Mouse (Mus musculus) liver, embryonic 14.5 days (tissue): Measurements from ENCODE around the gene Ccnd1. TPM values are rescaled to one million over a fixed set of nuclear protein-coding genes. Genes with fewer than 3 reads are reported as not detected.

Source experiments
- ATAC-seq: fragments of 200-750 bp; cut with Nextera tagmentation; 2 replicates; pipeline ENCODE4 v1.8.0; 2017; ENCODE audit warnings: moderate number of reproducible peaks, mild to moderate bottlenecking, moderate library complexity; ENCODE audit not compliant: insufficient read depth
- DNase-seq, 3 experiments: peaks; one replicate each; pipeline ENCODE4 v3.0.0-alpha.2; 2012 to 2013; ENCODE audit warnings: low read depth in 3 of 3, low spot score in 3 of 3
- H3K27ac ChIP-seq: fragments of 300-500 bp; sonication (generic); 2 replicates; pipeline ENCODE4 v1.5.1; 2014; ENCODE audit warnings: moderate library complexity, mild to moderate bottlenecking, control low read depth, inconsistent platforms
- H3K27me3 ChIP-seq: fragments of 300-500 bp; sonication (generic); 2 replicates; pipeline ENCODE4 v1.6.1; 2014; ENCODE audit warnings: mild to moderate bottlenecking, low read length, moderate library complexity; ENCODE audit not compliant: control insufficient read depth, insufficient read depth
- H3K36me3 ChIP-seq: fragments of 300-500 bp; sonication (generic); replicated peaks from 2 replicates; pipeline ENCODE4 v1.6.1; 2014; ENCODE audit warnings: low read depth; ENCODE audit not compliant: control insufficient read depth, insufficient read depth
- H3K4me1 ChIP-seq, 2 experiments: fragments of 200-500 bp in 1 of 2; fragments of 300-500 bp in 1 of 2; sonication (generic) in 1 of 2; replicated peaks; 2 replicates each; pipeline ENCODE4 v1.6.1; 2012 to 2014; ENCODE audit warnings: antibody characterized with exemption in 1 of 2, inconsistent platforms in 1 of 2, low read length in 1 of 2; ENCODE audit not compliant: control insufficient read depth in 2 of 2, insufficient read depth in 2 of 2
- H3K4me2 ChIP-seq: fragments of 300-500 bp; sonication (generic); 2 replicates; pipeline ENCODE4 v1.6.1; 2014; ENCODE audit warnings: low read depth, mild to moderate bottlenecking, control low read depth, moderate library complexity
- H3K4me3 ChIP-seq, 2 experiments: fragments of 200-500 bp in 1 of 2; fragments of 300-500 bp in 1 of 2; sonication (generic) in 1 of 2; 2 replicates each; pipeline ENCODE4 v1.5.1; 2012 to 2014; ENCODE audit warnings: low read depth in 2 of 2, low read length in 2 of 2, mild to moderate bottlenecking in 2 of 2, control low read depth in 1 of 2, inconsistent platforms in 1 of 2, moderate library complexity in 1 of 2; ENCODE audit not compliant: insufficient read depth in 1 of 2
- H3K9ac ChIP-seq: fragments of 300-500 bp; sonication (generic); replicated peaks from 2 replicates; pipeline ENCODE4 v1.6.1; 2014; ENCODE audit warnings: mild to moderate bottlenecking, control low read depth, moderate library complexity
- H3K9me3 ChIP-seq: fragments of 300-500 bp; sonication (generic); 2 replicates; pipeline ENCODE4 v1.6.1; 2016; ENCODE audit warnings: low read length, mixed read lengths; ENCODE audit not compliant: control insufficient read depth
- CTCF ChIP-seq: IDR thresholded peaks from 2 replicates; pipeline ENCODE4 v1.5.1; 2016; ENCODE audit warnings: antibody characterized with exemption, low read depth, control low read depth
- EP300 ChIP-seq: IDR thresholded peaks from 2 replicates; pipeline ENCODE4 v1.6.1; 2016; ENCODE audit warnings: antibody characterized with exemption, low read depth
- WGBS: fragments of 180-500 bp; shearing (Covaris S2); extraction: QIAGEN DNeasy Blood & Tissue Kit; methylation state at CpG from one replicate; pipeline ENCODE4 v1.1.7; 2014; ENCODE audit not compliant: insufficient replicate concordance; 5-methylcytosine and 5-hydroxymethylcytosine counted together
- polyA plus RNA-seq, 2 experiments: library from polyadenylated mRNA; depleted of rRNA in 1 of 2; stranded (reverse) in 1 of 2; unstranded in 1 of 2; fragments of >200 nt; fragmentation: Nextera tagmentation in 1 of 2; extraction: Ambion mirVana in 1 of 2; gene quantifications; 2 replicates each; pipeline versions ENCODE4 v1.2.1 to v1.2.3; 2012 to 2014

The Ccnd1 gene
- polyA plus RNA-seq, 2 experiments: 16.7 to 25.4 TPM

DNA sequence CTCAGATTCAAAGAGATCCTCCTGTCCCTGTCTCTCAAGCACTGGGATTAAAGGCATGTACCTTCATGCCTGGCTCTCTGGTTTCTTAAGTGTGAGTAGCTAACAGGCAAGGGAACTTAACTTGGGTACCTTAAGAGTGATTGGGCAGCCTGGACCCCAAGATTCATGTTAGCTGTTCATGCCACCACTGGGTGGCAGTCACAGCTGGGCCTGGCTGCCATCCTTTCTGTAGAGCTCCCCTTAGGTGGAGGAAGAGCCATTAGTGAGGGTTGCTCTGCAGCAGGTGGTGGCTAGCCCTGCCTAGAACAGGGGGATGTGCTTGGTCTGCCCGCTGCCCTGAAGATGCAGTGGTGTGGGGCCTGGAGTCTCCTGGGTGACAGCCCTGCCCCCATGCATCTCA is 20.9 kb downstream of the Ccnd1 start:
- H3K27ac ChIP-seq: no peak overlapping the region
- H3K4me2 ChIP-seq: no peak overlapping the region
- no peaks in the 10 kb centered on the region; the same call in none of the 2 replicates for H3K36me3 ChIP-seq
- DNase-seq (no peak), ATAC-seq (no peak)
- H3K4me3 ChIP-seq: no peak overlapping the region
- 73% methylated on average over 1 of the region's 1 CpGs for WGBS
- H3K27me3 ChIP-seq: no peaks in the 10 kb centered on the region
- no peak overlapping the region for H3K9ac ChIP-seq
- peaks cover 5 to 6% of the 10 kb centered on the region in 2 experiments for H3K4me1 ChIP-seq
- H3K9me3 ChIP-seq: no peaks in the 10 kb centered on the region
- TF ChIP-seq CTCF (peak; percentile 49; the same call in 1 of the 2 replicates), EP300 (no peak)

DNA sequence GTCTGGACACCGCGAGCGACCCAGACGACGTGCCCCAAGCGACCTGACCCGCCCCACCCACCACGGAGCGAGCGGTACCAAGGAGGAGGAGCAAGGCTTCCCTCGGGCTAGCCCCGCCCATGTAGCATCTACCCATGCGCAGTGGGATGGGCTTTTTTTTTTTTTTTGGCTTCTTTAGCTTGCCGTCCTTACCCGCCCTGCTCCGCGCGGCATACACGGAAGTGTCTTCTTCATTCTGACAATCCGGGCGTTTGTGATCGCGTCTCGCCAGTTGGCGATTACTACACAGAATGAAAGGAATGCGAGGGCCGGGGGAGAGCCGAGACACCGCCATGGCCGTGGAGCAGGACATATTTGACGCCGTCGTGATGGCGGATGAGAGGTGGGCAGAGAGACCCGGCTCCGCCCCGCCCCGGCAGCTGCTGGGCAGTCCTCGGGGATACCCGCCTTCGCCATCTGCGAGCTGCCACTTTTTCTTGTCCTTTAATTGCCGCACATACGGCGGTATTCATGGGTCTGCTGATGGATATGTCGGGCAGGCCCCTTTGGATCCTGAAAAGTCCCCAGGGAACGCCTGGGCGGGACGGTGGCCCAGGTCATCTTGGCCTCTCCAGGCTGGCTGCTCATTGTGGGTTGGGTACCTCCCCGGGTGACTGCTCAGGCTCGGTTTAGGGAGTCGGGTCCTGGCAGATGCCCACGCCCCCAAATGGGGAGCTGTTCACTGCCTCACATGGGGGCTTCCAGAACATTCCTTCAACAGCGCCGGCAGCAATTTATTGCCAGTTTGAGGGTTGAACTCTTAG is 24.6 kb downstream of the Ccnd1 start, which contains the start of gene LTO1:
TSS of gene LTO1 (plus strand) at position 153 of the 803 bp plus-strand sequence.
- Histone ChIP-seq H3K4me3 (peak within 1 kb of the TSS; percentile 85 to 97), H3K9me3 (no peaks in the 10 kb centered on the region), H3K4me1 (peaks cover 5 to 6% of the 10 kb centered on the region in 2 experiments), H3K36me3 (no peaks in the 10 kb centered on the region; the same call in 1 of the 2 replicates), H3K27me3 (no peaks in the 10 kb centered on the region), H3K27ac (peak within 1 kb of the TSS; percentile 6), H3K9ac (peak within 1 kb of the TSS; percentile 80), H3K4me2 (peak within 1 kb of the TSS; percentile 92)
- no peak for TF ChIP-seq EP300
- TF ChIP-seq CTCF: no peak
- DNase-seq: peak; percentile 84 to 91 (median 85)
- under 1% methylated on average over 55 of the region's 55 CpGs for WGBS
- peak; percentile 94 for ATAC-seq

DNA sequence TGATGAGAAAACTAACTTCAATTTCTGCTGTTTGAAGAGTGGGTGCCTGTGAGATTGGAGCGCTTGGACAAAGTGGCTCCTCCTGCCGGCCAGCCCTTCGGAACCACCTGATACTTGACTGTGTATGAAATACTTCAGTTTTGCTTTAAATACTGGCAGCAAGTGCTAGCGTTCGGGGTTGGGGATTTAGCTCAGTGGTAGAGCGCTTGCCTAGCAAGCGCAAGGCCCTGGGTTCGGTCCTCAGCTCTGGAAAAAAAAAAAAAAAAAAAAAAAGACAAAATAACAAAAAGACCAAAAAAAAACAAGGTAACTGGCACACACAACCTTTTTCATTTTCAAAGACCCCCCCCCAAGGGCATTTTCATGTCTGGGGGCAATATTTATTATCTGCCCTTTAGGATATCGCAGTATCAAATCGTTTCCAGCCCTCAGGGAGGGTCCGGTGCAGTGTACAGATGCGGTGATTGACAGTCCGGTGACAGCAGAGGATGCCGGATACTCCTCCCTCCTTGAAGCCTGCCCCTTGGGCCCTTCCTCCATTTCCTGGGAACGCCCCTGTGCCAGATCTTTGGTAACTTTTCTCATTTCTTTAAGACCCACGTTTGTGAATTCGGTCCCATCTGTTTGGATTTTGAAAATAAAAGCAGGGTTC is 25.3 kb downstream of the Ccnd1 start:
- Histone ChIP-seq H3K4me1 (peaks cover 5 to 6% of the 10 kb centered on the region in 2 experiments), H3K36me3 (no peaks in the 10 kb centered on the region), H3K9me3 (no peaks in the 10 kb centered on the region), H3K9ac (peak overlapping the region; percentile 80; the same call in 1 of the 2 replicates), H3K27ac (no peak overlapping the region), H3K27me3 (no peaks in the 10 kb centered on the region), H3K4me3 (peak overlapping the region; percentile 85 to 97), H3K4me2 (peak overlapping the region; percentile 92)
- no peak for TF ChIP-seq EP300
- TF ChIP-seq CTCF: peak; percentile 23; the same call in 1 of the 2 replicates
- peak; percentile 89 for ATAC-seq
- 8% methylated on average over 17 of the region's 17 CpGs for WGBS
- no peak for DNase-seq

DNA sequence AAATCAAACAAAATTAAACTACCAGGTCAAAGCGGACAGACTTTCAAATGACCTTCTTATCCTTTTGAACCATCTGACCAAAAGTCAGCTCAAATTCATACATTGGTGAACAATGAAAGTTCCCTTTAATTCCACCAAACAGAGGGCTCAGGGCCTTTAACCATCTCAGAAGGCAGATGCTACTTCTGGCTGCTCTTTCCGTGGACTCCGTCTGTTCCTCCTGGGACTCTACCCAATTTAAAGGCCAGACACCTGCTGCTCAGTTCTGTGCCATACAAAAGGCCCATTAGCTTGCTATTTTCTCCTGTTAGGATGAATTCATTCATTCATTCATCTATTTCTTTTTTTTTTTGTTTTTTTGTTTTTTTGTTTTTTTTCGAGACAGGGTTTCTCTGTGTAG is 26.8 kb downstream of the Ccnd1 start:
- Histone ChIP-seq H3K27me3 (no peaks in the 10 kb centered on the region), H3K4me3 (no peak overlapping the region), H3K4me1 (peaks cover 5 to 6% of the 10 kb centered on the region in 2 experiments), H3K36me3 (no peaks in the 10 kb centered on the region), H3K9me3 (no peaks in the 10 kb centered on the region), H3K9ac (no peak overlapping the region), H3K4me2 (no peak overlapping the region), H3K27ac (no peak overlapping the region)
- no peak for ATAC-seq
- no peak for DNase-seq
- no peak for TF ChIP-seq EP300
- no peak for TF ChIP-seq CTCF
- 80% methylated on average over 4 of the region's 4 CpGs for WGBS

DNA sequence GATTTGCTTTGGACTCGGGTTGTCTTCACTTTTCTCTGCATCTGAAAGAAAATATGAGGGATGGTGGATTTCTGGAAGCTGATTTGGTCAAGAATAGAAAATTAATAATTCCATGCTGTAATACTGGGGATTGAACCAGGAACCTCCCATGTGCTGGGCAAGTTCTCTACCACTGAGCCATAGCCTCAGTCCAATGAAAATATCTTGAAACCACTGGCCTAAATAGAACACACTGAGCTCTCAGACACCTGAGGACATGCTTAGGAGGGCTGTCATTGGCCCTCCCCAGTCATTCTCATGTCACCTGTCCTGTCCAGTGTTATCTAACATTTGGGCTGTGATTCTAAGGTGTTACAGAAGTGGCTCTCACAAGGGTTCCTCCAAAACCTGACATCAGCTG is 28.6 kb downstream of the Ccnd1 start:
- no peak overlapping the region for H3K27ac ChIP-seq
- peaks cover 4 to 6% of the 10 kb centered on the region in 2 experiments for H3K4me1 ChIP-seq
- H3K9ac ChIP-seq: no peak overlapping the region
- H3K9me3 ChIP-seq: no peaks in the 10 kb centered on the region
- TF ChIP-seq EP300 (no peak), CTCF (no peak)
- H3K4me2 ChIP-seq: no peak overlapping the region
- H3K4me3 ChIP-seq: no peak overlapping the region
- 53% methylated on average over 1 of the region's 1 CpGs for WGBS
- H3K36me3 ChIP-seq: no peaks in the 10 kb centered on the region
- ATAC-seq: no peak
- DNase-seq: no peak
- H3K27me3 ChIP-seq: no peaks in the 10 kb centered on the region
